ENCODE assay signal across 8 mouse cellular contexts in the genomic region with DNA sequence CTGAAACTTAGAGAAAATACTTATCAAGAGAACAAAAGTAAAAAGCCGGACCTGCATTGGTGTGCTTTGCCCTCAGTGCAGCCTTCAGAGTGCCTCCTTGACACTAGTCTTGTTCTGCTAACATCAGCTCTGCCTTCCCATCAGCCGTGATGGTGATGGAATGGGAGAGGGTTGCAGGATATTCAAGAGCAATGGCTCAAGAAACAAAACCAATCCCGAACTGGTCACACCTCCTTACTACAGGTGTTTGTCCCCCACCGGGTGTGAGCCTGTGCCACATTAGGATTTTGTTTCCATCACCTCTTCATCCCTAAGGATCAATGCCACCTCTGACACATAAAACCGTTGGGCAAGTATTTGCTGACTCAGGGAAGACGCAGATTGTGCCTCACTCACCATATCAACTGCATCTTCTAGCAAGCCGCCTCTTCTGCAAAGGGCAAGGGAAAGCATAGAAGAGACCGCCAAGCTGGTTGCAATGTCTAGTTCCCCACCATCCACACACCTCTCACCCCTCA. TPM values are rescaled to one million over a fixed set of nuclear protein-coding genes. Genes with fewer than 3 reads are reported as not detected.
A peak's percentile ranks its signal among the peaks of the same experiment; 100 is the strongest.
DNase-seq lines count a peak whose midpoint lies in the region; ATAC-seq and TF ChIP-seq lines count a peak whose summit lies in the region.

No protein-coding gene starts in this region.

- DNase-seq in heart, postnatal 0 days (ENCODE audit: low spot score): no peak
- DNase-seq in heart, adult 18-20 months: no peak
- no peak for DNase-seq in hindbrain, embryonic 11.5 days (ENCODE audit: low spot score)
- DNase-seq in lung, postnatal 10 days: no peak
- no peak for DNase-seq in layer of hippocampus, adult 11-12 months (ENCODE audit: low spot score)
- no peak for DNase-seq in liver

- no peak overlapping the region for H3K4me3 ChIP-seq in heart, postnatal 0 days (ENCODE audit: low read depth, low read length)
- peak overlapping the region; percentile 63 for H3K4me3 ChIP-seq in cortical plate, adult 2 months (ENCODE audit: insufficient read depth, low read length)
- no peak overlapping the region for H3K4me3 ChIP-seq in hindbrain, embryonic 11.5 days (ENCODE audit: low read depth, low read length)
- H3K4me3 ChIP-seq in midbrain, embryonic 15.5 days: peak overlapping the region; percentile 43

- no peak for TF ChIP-seq CTCF in heart, postnatal 0 days (IDR thresholded peaks at IDR 0.05; ENCODE audit: low read depth)
- TF ChIP-seq CTCF in cortical plate, adult 2 months (IDR thresholded peaks at IDR 0.05; ENCODE audit: extremely low read depth, insufficient read depth, low read length): no peak

- TF ChIP-seq EP300 in heart, postnatal 0 days (IDR thresholded peaks at IDR 0.05; ENCODE audit: low read depth): no peak

- no peak overlapping the region for H3K27ac ChIP-seq in heart, postnatal 0 days (ENCODE audit: low read depth)
- peak overlapping the region; percentile 53 for H3K27ac ChIP-seq in cortical plate, adult 2 months (ENCODE audit: insufficient read depth, low read length)
- H3K27ac ChIP-seq in hindbrain, embryonic 11.5 days (ENCODE audit: low read depth, low read length): no peak overlapping the region
- 0 out of 2 replicates have a peak overlapping the region, but pooled peaks have one; percentile 16 for H3K27ac ChIP-seq in midbrain, embryonic 15.5 days

- TF ChIP-seq POLR2A in cortical plate, adult 2 months (IDR thresholded peaks at IDR 0.05; ENCODE audit: extremely low read depth, insufficient read depth, low read length): no peak

- no peak for ATAC-seq in heart, postnatal 0 days (ENCODE audit: insufficient read depth, low read depth)
- ATAC-seq in hindbrain, embryonic 11.5 days (ENCODE audit: low FRiP score): no peak
- peak; percentile 30; the same call in 1 of the 2 replicates for ATAC-seq in midbrain, embryonic 15.5 days (replicated peaks)

- peak overlapping the region; percentile 89; the same call in 1 of the 2 replicates for H3K4me2 ChIP-seq in heart, postnatal 0 days (ENCODE audit: low read depth, low read length)
- H3K4me2 ChIP-seq in hindbrain, embryonic 11.5 days (replicated peaks; ENCODE audit: low read depth, low read length): peak overlapping the region; percentile 96
- peak overlapping the region; percentile 75 for H3K4me2 ChIP-seq in midbrain, embryonic 15.5 days

- peaks cover 8% of the 10 kb centered on the region; the same call in 1 of the 2 replicates for H3K4me1 ChIP-seq in heart, postnatal 0 days (ENCODE audit: control insufficient read depth, insufficient read depth)
- peaks cover 6% of the 10 kb centered on the region for H3K4me1 ChIP-seq in cortical plate, adult 2 months (ENCODE audit: control insufficient read depth, insufficient read depth, low read length)
- H3K4me1 ChIP-seq in hindbrain, embryonic 11.5 days (replicated peaks; ENCODE audit: control insufficient read depth, insufficient read depth, low read length): no peaks in the 10 kb centered on the region
- H3K4me1 ChIP-seq in midbrain, embryonic 15.5 days: peaks cover 19% of the 10 kb centered on the region

- H3K9ac ChIP-seq in heart, postnatal 0 days (replicated peaks; ENCODE audit: low read depth, low read length): no peak overlapping the region
- no peak overlapping the region for H3K9ac ChIP-seq in hindbrain, embryonic 11.5 days (ENCODE audit: low read depth, low read length)
- H3K9ac ChIP-seq in midbrain, embryonic 15.5 days: peak overlapping the region; percentile 51; the same call in 1 of the 2 replicates

- H3K27me3 ChIP-seq in heart, postnatal 0 days (ENCODE audit: control insufficient read depth, insufficient read depth, low read length): peaks cover 41% of the 10 kb centered on the region
- peaks cover 7% of the 10 kb centered on the region; the same call in 1 of the 2 replicates for H3K27me3 ChIP-seq in hindbrain, embryonic 11.5 days (ENCODE audit: control insufficient read depth, insufficient read depth, low read length)
- peaks cover 28% of the 10 kb centered on the region for H3K27me3 ChIP-seq in midbrain, embryonic 15.5 days (replicated peaks)

- H3K36me3 ChIP-seq in heart, postnatal 0 days (replicated peaks; ENCODE audit: control insufficient read depth, insufficient read depth, low read length): no peaks in the 10 kb centered on the region
- no peaks in the 10 kb centered on the region for H3K36me3 ChIP-seq in hindbrain, embryonic 11.5 days (ENCODE audit: control insufficient read depth, insufficient read depth, low read length)
- no peaks in the 10 kb centered on the region for H3K36me3 ChIP-seq in midbrain, embryonic 15.5 days (replicated peaks)

- 56% methylated on average over 8 of the region's 8 CpGs for WGBS in heart, postnatal 0 days
- 57% methylated on average over 8 of the region's 8 CpGs for WGBS in hindbrain, embryonic 11.5 days
- 48% methylated on average over 8 of the region's 8 CpGs for WGBS in midbrain, embryonic 15.5 days

- H3K9me3 ChIP-seq in heart, postnatal 0 days (replicated peaks; ENCODE audit: control insufficient read depth, low read length): no peaks in the 10 kb centered on the region
- H3K9me3 ChIP-seq in hindbrain, embryonic 11.5 days (ENCODE audit: control insufficient read depth, low read length): no peaks in the 10 kb centered on the region
- no peaks in the 10 kb centered on the region for H3K9me3 ChIP-seq in midbrain, embryonic 15.5 days

RNA-seq across cellular contexts. Expression of a gene that starts 1.4 kb away (rescaled TPM):
- 0.73 and 2.2 TPM in 2 replicates for total RNA-seq in heart, postnatal 0 days (2014; rRNA removed; ENCODE audit: low replicate concordance)
- 0.12 and 0.23 TPM in 2 replicates for polyA plus RNA-seq in heart, postnatal 0 days (2015; fragmentation: Nextera tagmentation; extraction: Ambion mirVana)
- under 1 TPM; 0.31 to 0.47 TPM for total RNA-seq in heart, adult 18-20 months (2021)
- polyA plus RNA-seq in cortical plate, adult 2 months (2012; rRNA removed): 168 and 173 TPM in 2 replicates
- polyA plus RNA-seq in hindbrain, embryonic 11.5 days (2014; fragmentation: Nextera tagmentation; extraction: Ambion mirVana): 0.85 and 1.5 TPM in 2 replicates
- polyA plus RNA-seq in midbrain, embryonic 15.5 days (2015; fragmentation: Nextera tagmentation; extraction: Ambion mirVana): 6.5 and 7.1 TPM in 2 replicates

Comparison
In these comparisons a context has a peak if more than half of its experiments do, and no peak if none do; other contexts are left out.
1. H3K27ac ChIP-seq: peak in cortical plate, adult 2 months (single experiment) and midbrain, embryonic 15.5 days (single experiment); none in heart, postnatal 0 days (single experiment) and hindbrain, embryonic 11.5 days (single experiment).
2. H3K4me3 ChIP-seq: peak in cortical plate, adult 2 months (single experiment) and midbrain, embryonic 15.5 days (single experiment); none in heart, postnatal 0 days (single experiment) and hindbrain, embryonic 11.5 days (single experiment).
3. RNA of a gene that starts 1.4 kb away (polyA plus RNA-seq): 168 to 173 TPM in cortical plate, adult 2 months; 6.5 to 7.1 TPM in midbrain, embryonic 15.5 days, 0.85 to 1.5 TPM in hindbrain, embryonic 11.5 days and 0.12 to 0.23 TPM in heart, postnatal 0 days; every median in the first group is over 10 times any median in the second.
4. Peak in every context shown above with its lines, with median percentiles within 50 percentile points of each other: H3K4me2 ChIP-seq.